ENCODE assay signal across 16 mouse cellular contexts in the genomic region with DNA sequence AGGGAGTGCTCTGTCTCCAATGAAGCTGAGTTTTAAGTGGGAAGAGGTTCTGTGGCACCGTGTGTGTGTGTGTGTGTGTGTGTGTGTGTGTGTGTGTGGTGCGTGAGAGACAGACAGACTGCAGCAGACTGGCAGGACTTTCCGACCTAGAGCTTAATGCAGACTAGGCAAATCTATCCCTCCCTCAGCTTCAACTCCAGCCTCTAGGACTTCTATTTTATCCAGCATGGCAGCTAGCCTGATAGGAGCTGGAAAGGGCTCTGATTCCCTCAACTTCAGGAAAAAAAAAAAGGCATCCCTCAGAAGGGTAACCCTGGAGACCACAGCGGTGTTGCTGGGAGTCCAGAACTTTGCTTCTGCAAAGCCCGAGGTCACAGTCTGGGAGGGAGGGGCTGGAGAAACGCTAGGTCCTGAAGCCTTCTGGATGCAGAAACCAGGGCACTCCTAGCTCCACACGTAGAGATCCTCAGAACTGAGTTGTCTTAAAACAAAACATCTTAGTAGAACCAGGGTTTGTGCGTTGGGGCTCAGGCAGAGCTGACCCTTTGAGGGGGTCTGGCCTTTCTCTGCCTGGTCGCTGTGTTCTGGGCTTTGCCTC. TPM values are rescaled to one million over a fixed set of nuclear protein-coding genes. Genes with fewer than 3 reads are reported as not detected.
DNase-seq lines count a peak whose midpoint lies in the region; ATAC-seq lines count a peak whose summit lies in the region.
"Had no signal": no experiment of that assay in that cellular context is flagged by ENCODE, and none has a peak within 500 bp of the region (broad histone marks: within the 10 kb centered on the region; RNA-seq: fewer than 3 reads in every experiment).

No protein-coding gene starts in this region.

- 9% methylated on average over 9 of the region's 9 CpGs for WGBS in heart, embryonic 10.5 days
- 9% methylated on average over 9 of the region's 9 CpGs for WGBS in kidney, embryonic 16.5 days
- 7% methylated on average over 9 of the region's 9 CpGs for WGBS in limb, embryonic 12.5 days

- no peaks in the 10 kb centered on the region for H3K9me3 ChIP-seq in heart, embryonic 10.5 days
- no peaks in the 10 kb centered on the region for H3K9me3 ChIP-seq in kidney, embryonic 16.5 days (ENCODE audit: low read length)
- H3K9me3 ChIP-seq in limb, embryonic 12.5 days, result no peaks in the 10 kb centered on the region
- H3K9me3 ChIP-seq: liver, embryonic 15.5 days had no signal

- no peak for ATAC-seq in kidney, embryonic 16.5 days (ENCODE audit: low FRiP score, low TSS enrichment)
- no peak for ATAC-seq in limb, embryonic 12.5 days (ENCODE audit: insufficient number of reproducible peaks, insufficient read depth, low FRiP score, low TSS enrichment, low read depth)

- peak overlapping the region; percentile 22; the same call in 1 of the 2 replicates for H3K4me3 ChIP-seq in heart, embryonic 10.5 days
- H3K4me3 ChIP-seq in kidney, embryonic 16.5 days (ENCODE audit: low read length), result no peak overlapping the region
- no peak overlapping the region for H3K4me3 ChIP-seq in limb, embryonic 12.5 days (replicated peaks)

- intact Hi-C loops in heart, postnatal 10 days (cut with DNase I), result no loop called here
- intact Hi-C loops in left cerebral cortex, postnatal 4 days (cut with DNase I), result no loop called here
- intact Hi-C loops in left cerebral cortex, postnatal 36 days (cut with DNase I), result no loop called here

- no peak overlapping the region for H3K4me2 ChIP-seq in kidney, embryonic 16.5 days (replicated peaks; ENCODE audit: low read depth, low read length)
- H3K4me2 ChIP-seq in limb, embryonic 12.5 days, result no peak overlapping the region

- peaks cover 51% of the 10 kb centered on the region for H3K27me3 ChIP-seq in heart, embryonic 10.5 days (ENCODE audit: insufficient read depth, poor library complexity, severe bottlenecking)
- H3K27me3 ChIP-seq in kidney, embryonic 16.5 days (ENCODE audit: insufficient read depth, low read length), result peaks cover 11% of the 10 kb centered on the region
- H3K27me3 ChIP-seq in limb, embryonic 12.5 days, result peaks cover 48% of the 10 kb centered on the region
- H3K27me3 ChIP-seq: Patski had no signal

- no peak for DNase-seq in heart, embryonic 10.5 days (ENCODE audit: low spot score)
- DNase-seq in heart, postnatal 10 days, result no peak
- no peak for DNase-seq in kidney, adult 9 months
- peak; percentile 52 for DNase-seq in embryo, embryonic 10 days (ENCODE audit: low spot score)
- no peak for DNase-seq in left cerebral cortex, postnatal 4 days
- no peak for DNase-seq in left cerebral cortex, postnatal 36 days (ENCODE audit: low spot score in 2 of 2)
- DNase-seq: cerebellum, adult 11 months; gastrocnemius, postnatal 36 days; heart, postnatal 14 days; kidney, postnatal 10 days; right cerebral cortex, postnatal 25 days had no signal

- peaks cover 68% of the 10 kb centered on the region for H3K4me1 ChIP-seq in heart, embryonic 10.5 days
- peaks cover 77% of the 10 kb centered on the region for H3K4me1 ChIP-seq in kidney, embryonic 16.5 days (ENCODE audit: insufficient read depth, low read length)
- H3K4me1 ChIP-seq in limb, embryonic 12.5 days (replicated peaks), result peaks cover 83% of the 10 kb centered on the region

- peak overlapping the region; percentile 29; the same call in 1 of the 2 replicates for H3K27ac ChIP-seq in heart, embryonic 10.5 days
- peak overlapping the region; percentile 2; the same call in 1 of the 2 replicates for H3K27ac ChIP-seq in kidney, embryonic 16.5 days (ENCODE audit: low read length)
- 0 out of 2 replicates have a peak overlapping the region, but pooled peaks have one; percentile 26 for H3K27ac ChIP-seq in limb, embryonic 12.5 days
- H3K27ac ChIP-seq: liver, embryonic 15.5 days had no signal

- 0 out of 2 replicates have a peak overlapping the region, but pooled peaks have one; percentile 2 for H3K9ac ChIP-seq in kidney, embryonic 16.5 days (replicated peaks; ENCODE audit: low read length)
- no peak overlapping the region for H3K9ac ChIP-seq in limb, embryonic 12.5 days (replicated peaks)
- H3K9ac ChIP-seq: liver, embryonic 15.5 days had no signal

- no peaks in the 10 kb centered on the region for H3K36me3 ChIP-seq in heart, embryonic 10.5 days
- no peaks in the 10 kb centered on the region for H3K36me3 ChIP-seq in kidney, embryonic 16.5 days (ENCODE audit: insufficient read depth, low read length)
- no peaks in the 10 kb centered on the region for H3K36me3 ChIP-seq in limb, embryonic 12.5 days
- H3K36me3 ChIP-seq: liver, embryonic 15.5 days had no signal

RNA-seq across cellular contexts. Expression of gene Tmem200b, which starts 7.4 kb away (rescaled TPM):
- 2.1 and 3.5 TPM in 2 replicates for polyA plus RNA-seq in heart, embryonic 10.5 days (2016; fragmentation: Nextera tagmentation; extraction: Ambion mirVana)
- 10 to 100 TPM; 11.3 to 14.4 TPM for total RNA-seq in heart, postnatal 10 days (2021)
- polyA plus RNA-seq in kidney, embryonic 16.5 days (2015; fragmentation: Nextera tagmentation; extraction: Ambion mirVana), result 0.54 and 1.0 TPM in 2 replicates
- 2.2 and 2.5 TPM in 2 replicates for polyA plus RNA-seq in limb, embryonic 12.5 days (2016; fragmentation: Nextera tagmentation; extraction: Ambion mirVana)
- 1 to 10 TPM; 1.2 to 1.6 TPM for total RNA-seq in left cerebral cortex, postnatal 4 days (2021)
- total RNA-seq in left cerebral cortex, postnatal 36 days (2021), result 10 to 100 TPM in 1 of 2 experiments, 1 to 10 TPM in 1; 8.2 to 11.0 TPM
- total RNA-seq: common myeloid progenitor, adult 5-6 weeks had no signal
- polyA plus RNA-seq: Patski had no signal

RNA-seq across cellular contexts. Expression of gene Srsf4, which starts 40.7 kb away (rescaled TPM):
- polyA plus RNA-seq in heart, embryonic 10.5 days (2016; fragmentation: Nextera tagmentation; extraction: Ambion mirVana), result 81.0 and 96.1 TPM in 2 replicates
- 10 to 100 TPM; 53.6 to 53.7 TPM for total RNA-seq in heart, postnatal 10 days (2021)
- 107 and 108 TPM in 2 replicates for polyA plus RNA-seq in kidney, embryonic 16.5 days (2015; fragmentation: Nextera tagmentation; extraction: Ambion mirVana)
- polyA plus RNA-seq in limb, embryonic 12.5 days (2016; fragmentation: Nextera tagmentation; extraction: Ambion mirVana), result 158 and 162 TPM in 2 replicates
- 10 to 100 TPM; 87.7 to 90.4 TPM for total RNA-seq in left cerebral cortex, postnatal 4 days (2021)
- 10 to 100 TPM; 70.3 to 76.8 TPM for total RNA-seq in left cerebral cortex, postnatal 36 days (2021)
